Mouse (Mus musculus): ENCODE results near the gene Zmat5. TPM values are rescaled to one million over a fixed set of nuclear protein-coding genes. Genes with fewer than 3 reads are reported as not detected.

The Zmat5 gene
- polyA plus RNA-seq, 1 experiment from 2014 or later = 72.6 TPM

DNA sequence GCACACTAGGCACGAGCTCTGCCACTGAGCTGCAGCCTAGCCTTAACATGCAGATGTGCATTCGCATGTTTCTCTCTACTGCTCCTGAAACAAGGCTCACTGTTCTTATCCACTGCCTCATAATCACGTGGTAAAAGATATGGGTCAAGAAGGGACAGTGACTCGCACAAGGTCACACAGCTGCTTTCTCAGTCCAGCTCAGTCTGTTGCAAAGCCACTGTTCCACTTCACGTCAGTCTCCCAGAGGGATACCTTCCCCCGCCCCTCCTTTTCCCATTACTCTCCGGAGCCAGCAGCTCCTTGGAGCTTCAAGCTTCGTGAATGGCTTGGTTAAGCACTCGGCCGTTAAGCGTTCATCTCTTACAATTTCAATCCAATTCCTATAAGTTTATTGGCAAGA is 15.9 kb downstream of the Zmat5 start:
- H3K4me3 ChIP-seq = no peak overlapping the region
- no peak overlapping the region for H3K9ac ChIP-seq
- 0 out of 2 replicates have a peak, but pooled peaks have one; percentile 24 for ATAC-seq (ENCODE audit: low read depth)
- no peak overlapping the region for H3K4me2 ChIP-seq
- no peaks in the 10 kb centered on the region for H3K9me3 ChIP-seq
- H3K27ac ChIP-seq (replicated peaks) = no peak overlapping the region
- WGBS = 53% methylated on average over 11 of the region's 11 CpGs
- H3K36me3 ChIP-seq = peaks cover 29% of the 10 kb centered on the region
- peaks cover 20% of the 10 kb centered on the region for H3K4me1 ChIP-seq (replicated peaks)
- H3K27me3 ChIP-seq = no peaks in the 10 kb centered on the region

DNA sequence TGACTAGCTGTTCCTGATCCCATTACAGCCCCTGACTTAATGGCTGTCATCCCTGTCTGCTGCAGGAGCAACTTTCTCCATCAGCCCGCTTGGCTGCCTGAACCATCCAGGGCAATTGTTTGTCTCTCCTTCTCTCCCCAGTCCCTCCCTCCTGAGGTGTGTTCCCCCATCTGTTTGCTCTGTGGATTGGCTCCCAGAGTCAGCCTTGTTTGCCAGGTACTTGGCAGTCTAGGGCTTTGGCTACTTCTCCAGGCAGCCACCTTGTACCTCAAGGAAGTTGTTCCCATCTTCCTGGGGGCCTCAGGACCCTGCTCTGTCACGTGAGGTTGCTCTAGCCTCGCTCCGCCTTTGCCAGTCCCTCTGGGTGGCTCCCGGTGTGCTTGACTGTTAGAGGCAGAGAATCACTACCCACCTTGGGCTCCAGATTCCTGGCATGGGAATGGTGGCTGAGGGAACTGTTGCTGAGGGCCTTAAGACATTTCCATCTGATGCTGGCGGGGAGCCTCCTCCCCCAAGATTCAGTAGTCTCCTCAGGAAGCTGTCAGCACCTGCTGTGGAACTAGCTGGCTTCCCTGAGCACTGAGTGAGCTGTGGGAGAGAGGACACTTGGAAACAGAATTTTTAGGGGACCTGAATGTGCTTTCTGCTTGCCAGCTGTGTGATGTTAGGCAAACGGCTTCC is 16.6 kb downstream of the Zmat5 start:
- H3K9me3 ChIP-seq = no peaks in the 10 kb centered on the region
- 40% methylated on average over 7 of the region's 7 CpGs for WGBS
- H3K9ac ChIP-seq = no peak overlapping the region
- H3K4me2 ChIP-seq = no peak overlapping the region
- peaks cover 20% of the 10 kb centered on the region for H3K4me1 ChIP-seq (replicated peaks)
- H3K27ac ChIP-seq (replicated peaks) = peak overlapping the region; percentile 34; the same call in 1 of the 2 replicates
- peaks cover 36% of the 10 kb centered on the region for H3K36me3 ChIP-seq
- H3K4me3 ChIP-seq = no peak overlapping the region
- no peak for ATAC-seq (ENCODE audit: low read depth)
- H3K27me3 ChIP-seq = no peaks in the 10 kb centered on the region

DNA sequence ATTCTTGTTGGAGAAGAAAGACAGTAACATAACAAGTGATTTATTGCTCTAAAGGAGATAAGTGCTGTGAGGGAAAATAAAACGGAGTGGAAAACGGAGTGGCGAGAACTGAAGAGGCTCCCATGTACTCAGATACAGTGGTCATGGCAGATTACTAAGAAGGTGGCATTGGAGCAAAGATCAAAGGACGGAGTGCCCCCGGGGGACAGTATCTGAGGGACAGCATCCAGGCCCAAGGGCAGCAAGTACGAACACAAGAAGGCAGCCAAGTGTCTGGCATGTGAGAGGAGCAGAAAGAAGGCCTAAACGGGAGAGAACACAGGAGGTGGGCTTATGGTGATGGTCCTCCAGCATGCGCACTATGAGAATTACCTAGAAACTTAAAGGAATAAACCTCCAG is 17.2 kb downstream of the Zmat5 start:
- no peak for ATAC-seq (ENCODE audit: low read depth)
- H3K27me3 ChIP-seq = no peaks in the 10 kb centered on the region

DNA sequence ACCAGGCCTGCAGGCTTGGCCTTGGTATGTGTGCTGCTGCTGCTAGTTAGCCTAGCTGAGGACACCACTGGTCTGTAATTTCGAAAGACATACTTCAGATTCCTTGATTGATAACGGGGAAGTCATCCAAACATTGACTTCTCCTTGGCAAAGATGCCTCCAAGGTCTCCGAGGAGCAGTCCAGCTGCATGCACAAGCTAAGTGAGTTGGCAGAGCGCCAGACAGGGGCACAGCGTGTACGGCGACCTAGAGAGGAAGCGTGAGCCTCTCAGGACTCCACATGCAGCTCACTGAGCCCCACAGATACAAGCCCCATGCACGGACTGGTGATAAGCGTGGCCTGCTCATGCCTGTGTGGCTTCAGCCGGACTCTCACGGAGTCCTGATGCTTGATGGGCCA is 25.1 kb downstream of the Zmat5 start:
- peaks cover 11% of the 10 kb centered on the region for H3K4me1 ChIP-seq (replicated peaks)
- no peaks in the 10 kb centered on the region for H3K27me3 ChIP-seq
- H3K9me3 ChIP-seq = no peaks in the 10 kb centered on the region
- 0 out of 2 replicates have a peak, but pooled peaks have one; percentile 21 for ATAC-seq (ENCODE audit: low read depth)
- H3K4me3 ChIP-seq = no peak overlapping the region
- no peak overlapping the region for H3K4me2 ChIP-seq
- peak overlapping the region; percentile 47; the same call in 1 of the 2 replicates for H3K27ac ChIP-seq (replicated peaks)
- 44% methylated on average over 12 of the region's 12 CpGs for WGBS
- H3K9ac ChIP-seq = no peak overlapping the region
- H3K36me3 ChIP-seq = peaks cover 28% of the 10 kb centered on the region

More for the DNA sequence above, 17.2 kb downstream of the Zmat5 start:
- Histone ChIP-seq H3K27ac (replicated peaks) (no peak overlapping the region), H3K9me3 (no peaks in the 10 kb centered on the region), H3K4me2 (no peak overlapping the region), H3K36me3 (peaks cover 41% of the 10 kb centered on the region), H3K4me3 (no peak overlapping the region), H3K9ac (no peak overlapping the region), H3K4me1 (replicated peaks) (peaks cover 20% of the 10 kb centered on the region)
- WGBS = 61% methylated on average over 8 of the region's 8 CpGs

DNA sequence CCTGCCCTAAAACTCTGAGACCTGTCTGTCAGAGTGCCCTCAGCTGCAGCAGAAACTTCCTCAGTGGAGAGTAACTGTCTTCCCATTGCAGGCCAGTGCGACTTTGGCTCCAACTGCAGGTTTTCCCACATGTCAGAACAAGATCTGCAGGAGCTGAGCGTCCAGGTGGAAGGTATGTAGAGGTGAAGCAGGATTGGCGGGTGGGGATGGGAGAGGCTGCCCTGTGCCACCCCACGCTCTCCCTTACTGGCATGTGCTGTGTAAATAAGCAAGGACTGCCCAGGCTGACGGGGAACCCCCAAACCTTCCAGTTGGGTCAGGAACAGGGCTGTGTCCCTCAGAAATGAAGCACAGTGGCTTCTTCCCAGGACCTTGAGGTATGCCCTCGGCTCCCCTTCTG is 25.6 kb downstream of the Zmat5 start:
- Histone ChIP-seq H3K9ac (no peak overlapping the region), H3K27ac (replicated peaks) (no peak overlapping the region), H3K36me3 (peaks cover 24% of the 10 kb centered on the region), H3K27me3 (no peaks in the 10 kb centered on the region), H3K4me3 (no peak overlapping the region), H3K4me2 (no peak overlapping the region), H3K9me3 (no peaks in the 10 kb centered on the region), H3K4me1 (replicated peaks) (peaks cover 16% of the 10 kb centered on the region)
- no peak for ATAC-seq (ENCODE audit: low read depth)
- WGBS = 87% methylated on average over 6 of the region's 6 CpGs

DNA sequence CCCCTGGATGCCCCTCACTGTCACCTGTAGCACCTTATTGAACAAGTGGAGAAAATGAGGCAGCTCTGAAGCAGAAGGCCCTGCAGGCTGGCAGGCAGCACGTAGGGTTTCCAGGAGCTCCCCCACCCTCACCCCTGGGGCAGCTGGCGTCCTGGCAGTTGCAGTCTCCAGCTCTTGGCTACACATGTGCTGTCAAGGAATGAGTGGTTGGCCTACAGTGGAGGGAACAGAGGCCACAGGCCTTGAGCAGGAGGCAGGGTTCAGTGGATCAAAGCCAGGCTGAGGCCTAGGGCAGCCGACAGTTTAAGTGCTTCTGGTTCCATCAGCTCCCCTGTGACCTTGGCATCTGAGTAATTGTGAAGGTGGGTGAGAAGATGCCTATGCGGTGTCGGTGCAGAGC is 26.4 kb downstream of the Zmat5 start:
- ATAC-seq (ENCODE audit: low read depth) = no peak
- peaks cover 24% of the 10 kb centered on the region for H3K4me1 ChIP-seq (replicated peaks)
- 77% methylated on average over 5 of the region's 5 CpGs for WGBS
- H3K9ac ChIP-seq = no peak overlapping the region
- H3K36me3 ChIP-seq = peaks cover 16% of the 10 kb centered on the region; the same call in 1 of the 2 replicates
- H3K9me3 ChIP-seq = no peaks in the 10 kb centered on the region
- H3K4me2 ChIP-seq = no peak overlapping the region
- H3K27me3 ChIP-seq = no peaks in the 10 kb centered on the region
- H3K27ac ChIP-seq (replicated peaks) = no peak overlapping the region
- no peak overlapping the region for H3K4me3 ChIP-seq

DNA sequence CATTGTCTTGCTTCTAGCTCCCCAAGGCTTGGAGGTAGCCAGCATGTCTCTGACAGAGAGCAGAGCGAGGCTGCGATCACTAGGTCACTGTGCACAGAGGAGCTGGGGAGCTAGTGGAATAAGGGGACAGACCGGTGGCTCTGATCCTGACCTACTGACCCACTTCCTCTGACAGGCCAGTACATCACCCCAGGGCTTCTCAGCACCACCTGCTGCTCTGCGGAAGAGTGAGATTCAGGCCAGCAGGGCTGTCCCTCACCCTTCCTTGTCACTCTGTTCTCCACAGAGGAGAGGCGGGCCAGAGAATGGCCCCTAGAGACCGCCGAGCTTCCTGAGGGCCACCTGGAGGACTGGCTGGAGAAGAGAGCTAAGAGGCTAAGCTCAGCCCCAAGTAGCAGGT is 27.3 kb downstream of the Zmat5 start:
- H3K4me1 ChIP-seq (replicated peaks) = peaks cover 31% of the 10 kb centered on the region
- H3K9me3 ChIP-seq = no peaks in the 10 kb centered on the region
- H3K4me2 ChIP-seq = no peak overlapping the region
- H3K9ac ChIP-seq = no peak overlapping the region
- H3K36me3 ChIP-seq = peaks cover 9% of the 10 kb centered on the region; the same call in 1 of the 2 replicates
- 66% methylated on average over 7 of the region's 7 CpGs for WGBS
- H3K4me3 ChIP-seq = no peak overlapping the region
- H3K27ac ChIP-seq (replicated peaks) = no peak overlapping the region
- ATAC-seq (ENCODE audit: low read depth) = no peak
- no peaks in the 10 kb centered on the region for H3K27me3 ChIP-seq

DNA sequence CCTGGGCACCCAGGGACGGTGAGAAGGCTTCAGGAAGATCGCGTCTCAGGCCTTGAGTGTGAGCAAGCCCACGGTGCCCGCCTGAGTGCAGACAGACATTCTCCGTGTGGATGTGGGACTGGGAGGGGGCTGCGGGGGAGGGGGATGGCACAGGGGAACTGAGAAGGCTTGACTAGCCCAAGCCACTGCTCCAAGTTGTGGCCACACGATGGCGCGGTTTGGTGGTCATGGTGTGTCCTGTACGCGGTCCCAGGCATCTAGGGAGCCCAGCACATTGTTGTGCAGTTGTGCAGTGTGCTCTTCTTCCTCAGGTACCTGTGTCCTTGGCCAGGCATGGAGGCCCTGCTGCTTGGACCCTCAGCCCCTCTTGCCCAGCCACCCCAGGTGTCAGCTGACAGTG is 29.7 kb downstream of the Zmat5 start:
- ATAC-seq (ENCODE audit: low read depth) = 0 out of 2 replicates have a peak, but pooled peaks have one; percentile 12
- Histone ChIP-seq H3K4me1 (replicated peaks) (peaks cover 43% of the 10 kb centered on the region), H3K4me3 (no peak overlapping the region), H3K4me2 (no peak overlapping the region), H3K27ac (replicated peaks) (no peak overlapping the region), H3K9ac (no peak overlapping the region), H3K9me3 (no peaks in the 10 kb centered on the region), H3K36me3 (peaks cover 9% of the 10 kb centered on the region), H3K27me3 (no peaks in the 10 kb centered on the region)
- WGBS = 32% methylated on average over 12 of the region's 12 CpGs

DNA sequence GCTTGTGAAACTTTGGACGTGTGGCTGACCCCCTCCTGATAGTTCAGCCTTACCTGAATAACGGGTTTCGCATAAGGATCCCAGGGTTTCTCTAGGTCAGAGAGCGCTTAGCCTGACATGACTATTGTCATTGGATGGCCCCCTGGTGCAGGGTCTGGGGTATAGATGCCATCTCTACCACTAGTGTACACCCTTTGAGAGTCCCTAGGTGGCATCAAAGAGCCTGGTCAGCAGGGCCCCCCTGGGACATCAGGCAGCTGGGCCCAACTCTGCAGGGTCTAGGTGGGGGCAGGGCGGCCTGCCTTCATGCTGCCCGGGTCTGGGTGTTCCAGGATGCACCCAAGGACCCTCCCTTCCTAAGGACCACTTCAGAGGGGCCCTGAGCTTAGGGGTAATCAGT is 31.9 kb downstream of the Zmat5 start:
- Histone ChIP-seq H3K9me3 (no peaks in the 10 kb centered on the region), H3K36me3 (peaks cover 9% of the 10 kb centered on the region; the same call in 1 of the 2 replicates)
- no peak for ATAC-seq (ENCODE audit: low read depth)

DNA sequence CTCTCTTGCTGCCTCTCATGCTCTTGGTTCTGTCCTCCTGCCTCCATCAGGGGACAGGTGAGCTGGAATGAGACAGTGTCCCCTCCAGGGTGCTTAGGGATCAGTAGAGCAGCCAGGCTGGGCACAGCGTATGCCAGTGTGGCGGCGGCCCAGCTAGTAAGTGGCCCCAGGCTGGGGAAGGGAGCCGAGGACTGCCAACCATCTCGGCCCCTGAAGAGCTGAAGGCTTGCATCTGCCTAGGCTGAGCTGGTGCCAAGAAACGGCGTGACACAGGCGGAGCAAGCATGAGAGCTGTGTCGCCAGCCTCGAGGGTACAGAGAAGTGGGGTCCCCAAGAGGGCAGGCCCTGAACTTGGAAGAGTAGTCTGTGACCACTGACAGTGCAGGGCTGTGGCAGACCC is 33.2 kb downstream of the Zmat5 start:
- H3K9me3 ChIP-seq = no peaks in the 10 kb centered on the region
- H3K4me1 ChIP-seq (replicated peaks) = peaks cover 32% of the 10 kb centered on the region
- no peak overlapping the region for H3K4me2 ChIP-seq
- no peak overlapping the region for H3K27ac ChIP-seq (replicated peaks)
- 68% methylated on average over 10 of the region's 10 CpGs for WGBS
- no peak overlapping the region for H3K9ac ChIP-seq
- H3K4me3 ChIP-seq = no peak overlapping the region
- 0 out of 2 replicates have a peak, but pooled peaks have one; percentile 14 for ATAC-seq (ENCODE audit: low read depth)
- H3K27me3 ChIP-seq = peaks cover 6% of the 10 kb centered on the region; the same call in 1 of the 2 replicates
- H3K36me3 ChIP-seq = peaks cover 9% of the 10 kb centered on the region; the same call in 1 of the 2 replicates

More for the DNA sequence above, 31.9 kb downstream of the Zmat5 start:
- H3K27ac ChIP-seq (replicated peaks) = no peak overlapping the region
- H3K4me3 ChIP-seq = no peak overlapping the region
- WGBS = 41% methylated on average over 6 of the region's 6 CpGs
- no peak overlapping the region for H3K4me2 ChIP-seq
- H3K4me1 ChIP-seq (replicated peaks) = peaks cover 32% of the 10 kb centered on the region
- H3K9ac ChIP-seq = no peak overlapping the region
- H3K27me3 ChIP-seq = no peaks in the 10 kb centered on the region; the same call in 1 of the 2 replicates

DNA sequence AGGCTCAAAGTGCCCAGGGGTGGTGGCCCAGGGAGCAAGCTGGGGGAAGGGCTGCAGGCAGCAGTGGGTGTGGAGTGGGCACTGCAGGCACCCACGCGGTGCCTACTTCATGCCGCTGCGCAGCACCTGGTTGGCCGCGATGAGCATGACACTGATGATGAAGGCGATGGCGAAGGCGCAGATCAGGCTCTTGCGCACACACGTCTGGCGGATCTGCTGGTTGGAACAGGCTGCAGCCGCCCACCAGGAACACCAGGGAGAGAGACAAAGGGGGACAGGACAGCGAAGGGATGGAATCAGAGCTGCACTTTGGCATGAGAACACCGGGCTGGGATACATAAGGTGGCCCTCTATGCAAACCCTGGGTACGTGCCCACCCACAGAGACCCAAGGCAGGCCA is 34.2 kb downstream of the Zmat5 start:
- no peak overlapping the region for H3K27ac ChIP-seq (replicated peaks)
- no peak overlapping the region for H3K9ac ChIP-seq
- H3K4me2 ChIP-seq = no peak overlapping the region
- H3K9me3 ChIP-seq = no peaks in the 10 kb centered on the region
- H3K36me3 ChIP-seq = peaks cover 5% of the 10 kb centered on the region; the same call in 1 of the 2 replicates
- peaks cover 17% of the 10 kb centered on the region for H3K27me3 ChIP-seq
- H3K4me1 ChIP-seq (replicated peaks) = peaks cover 32% of the 10 kb centered on the region
- no peak overlapping the region for H3K4me3 ChIP-seq
- 95% methylated on average over 16 of the region's 16 CpGs for WGBS
- ATAC-seq (ENCODE audit: low read depth) = no peak

DNA sequence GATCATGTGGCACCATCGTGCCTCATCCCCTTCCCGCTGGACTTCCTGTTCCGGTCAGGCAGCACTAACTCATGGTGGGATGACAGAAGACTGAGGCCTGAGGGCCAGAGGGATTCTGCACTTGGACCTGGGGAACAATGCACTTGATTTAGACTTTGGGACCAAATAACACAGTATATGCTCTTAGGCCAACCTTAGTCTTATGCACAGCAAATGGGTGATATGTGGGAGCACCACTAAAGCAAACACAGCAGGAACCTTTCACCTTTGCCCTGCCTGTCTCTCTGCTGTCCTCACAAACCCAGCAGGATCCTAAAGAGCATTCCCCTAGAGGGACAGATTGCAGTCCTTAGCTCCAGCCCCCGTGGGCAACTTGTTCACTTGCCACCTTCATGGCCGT is 36.3 kb downstream of the Zmat5 start:
- Histone ChIP-seq H3K9me3 (no peaks in the 10 kb centered on the region), H3K9ac (no peak overlapping the region), H3K27ac (replicated peaks) (no peak overlapping the region), H3K27me3 (peaks cover 37% of the 10 kb centered on the region), H3K4me1 (replicated peaks) (peaks cover 36% of the 10 kb centered on the region), H3K4me3 (no peak overlapping the region), H3K4me2 (no peak overlapping the region), H3K36me3 (peaks cover 5% of the 10 kb centered on the region; the same call in 1 of the 2 replicates)
- no peak for ATAC-seq (ENCODE audit: low read depth)
- WGBS = 55% methylated on average over 5 of the region's 5 CpGs

Measured in neural tube, embryonic 13.5 days (tissue).